Mouse (Mus musculus) ovary, postnatal 14 days (tissue): ENCODE data around the gene Tacr2.

ENCODE experiments used
- DNase-seq: peaks from one replicate; pipeline ENCODE4 v3.0.0; 2022; ENCODE audit warnings: low spot score

Gene Tacr2

GRCm38 (mm10) chr10:62300006-62300827 is 48.0 kb downstream of the Tacr2 start:
- no peak for DNase-seq

DNA sequence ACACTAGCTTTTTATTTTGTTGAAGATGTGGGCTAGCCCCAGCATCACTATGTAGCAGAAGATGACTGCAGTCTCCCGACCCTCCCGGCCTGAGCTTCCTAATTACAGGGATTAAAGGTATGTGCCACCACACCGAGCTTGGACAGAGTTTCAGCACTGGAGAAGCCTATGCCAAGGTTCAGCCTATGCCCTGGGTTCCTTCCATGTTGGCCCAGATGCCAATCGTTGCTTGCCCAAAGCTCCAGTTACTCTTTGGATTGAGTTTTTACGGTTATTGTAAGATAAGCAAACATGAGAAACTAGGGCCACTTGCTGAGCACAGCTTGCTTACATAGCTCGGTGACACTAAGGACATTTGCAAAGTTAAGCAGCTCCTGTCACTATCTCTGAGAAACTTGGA is 52.9 kb downstream of the Tacr2 start:
- DNase-seq, result no peak

- no peak for DNase-seq
Observed at GRCm38 (mm10) chr10:62306483-62306882, 54.2 kb downstream of the Tacr2 start.

- DNase-seq, result no peak
Observed at GRCm38 (mm10) chr10:62308896-62309491, 56.8 kb downstream of the Tacr2 start.

DNA sequence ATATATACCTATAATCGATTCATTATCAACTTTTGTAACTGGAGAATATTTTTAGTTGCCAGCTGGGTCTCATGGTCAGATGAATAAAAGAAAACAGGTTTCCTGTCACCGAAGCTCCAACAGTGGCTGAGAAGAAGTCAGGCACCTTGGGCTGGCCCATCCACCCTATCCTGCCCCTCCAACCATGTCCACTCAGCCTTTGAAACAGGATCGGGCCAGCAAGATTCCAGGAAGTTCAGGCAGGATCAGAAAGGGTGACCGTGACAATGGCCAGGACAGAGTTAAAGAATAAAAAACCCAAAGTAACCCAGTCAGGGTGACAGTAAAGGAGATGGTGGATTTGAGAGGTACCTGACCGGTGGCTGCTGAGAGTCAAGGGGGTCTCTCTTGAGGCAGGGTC is 57.4 kb downstream of the Tacr2 start:
- no peak for DNase-seq

DNA sequence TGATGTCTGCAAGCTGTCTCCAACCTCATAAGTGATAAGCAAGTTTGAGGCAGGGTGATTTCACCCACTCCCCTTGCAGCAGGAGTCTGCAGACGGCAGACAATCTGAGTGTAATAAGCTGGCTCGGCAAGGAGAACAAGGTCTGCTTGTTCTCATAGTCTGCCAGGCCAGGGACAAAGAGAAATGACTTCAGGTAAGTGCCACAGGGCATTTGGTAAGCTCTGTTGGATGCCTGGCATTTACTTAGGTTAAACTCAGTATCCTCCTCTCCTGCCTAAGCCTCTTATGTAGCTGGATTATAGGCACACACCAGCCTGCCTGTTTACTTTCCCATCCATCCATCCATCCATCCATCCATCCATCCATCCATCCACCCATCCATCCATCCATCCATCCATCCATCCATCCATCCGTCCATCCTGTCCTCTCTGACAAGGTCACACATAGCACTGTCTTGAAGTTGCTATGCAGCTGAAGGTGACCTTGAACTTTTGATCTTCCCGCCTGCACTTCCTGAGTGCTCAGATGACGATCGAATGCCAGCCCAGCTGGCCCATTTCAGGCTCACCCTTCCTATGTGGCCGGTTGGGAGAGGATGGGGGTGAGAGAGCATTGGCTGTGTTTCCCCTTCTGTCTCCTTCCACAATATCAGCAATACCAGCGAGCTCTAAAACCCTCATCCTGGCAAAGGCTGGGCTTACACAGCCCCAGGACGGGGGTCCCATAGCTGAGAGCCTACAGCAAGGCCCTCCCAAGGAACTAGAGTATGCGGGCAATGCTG is 58.2 kb downstream of the Tacr2 start:
- DNase-seq, result no peak

DNA sequence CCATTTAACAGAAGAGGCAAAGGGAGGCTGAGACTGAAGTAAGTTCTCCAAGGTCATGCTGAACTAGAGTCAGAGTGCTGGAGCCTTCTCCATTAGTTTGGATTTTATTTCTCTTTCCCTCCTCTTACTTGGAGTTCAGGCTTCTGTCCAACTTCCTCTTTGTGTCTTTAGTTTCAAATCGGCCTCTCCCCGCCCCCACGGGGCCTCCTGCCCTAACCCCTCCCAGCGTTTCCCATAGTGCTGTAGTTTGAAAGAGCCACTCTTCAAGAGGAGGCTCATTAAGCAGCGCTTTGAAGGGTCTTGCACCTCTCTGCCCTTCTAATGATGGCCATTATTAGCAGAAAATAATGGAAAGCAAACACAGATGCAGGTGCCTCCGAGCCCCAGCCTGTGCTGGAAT is 59.2 kb downstream of the Tacr2 start:
- peak; percentile 28 for DNase-seq

DNA sequence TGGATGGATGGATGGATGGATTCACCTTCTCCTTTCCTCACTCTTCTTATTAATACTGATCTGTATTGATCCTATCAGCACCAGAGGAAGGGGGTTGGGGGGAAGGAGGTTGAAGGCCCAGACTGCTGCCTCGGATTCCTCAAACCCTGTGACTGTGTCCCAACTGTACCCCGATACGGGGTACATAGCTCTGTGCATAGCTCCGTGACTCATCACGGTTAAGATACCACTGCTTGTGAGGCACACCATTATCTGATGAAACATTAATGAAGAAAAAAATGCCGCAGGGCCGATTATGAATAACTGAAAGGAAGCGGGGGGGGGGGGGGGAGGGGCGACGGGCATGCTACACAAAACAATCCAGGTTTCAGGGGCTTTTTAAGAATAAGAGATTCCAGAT is 60.9 kb downstream of the Tacr2 start:
- no peak for DNase-seq

DNA sequence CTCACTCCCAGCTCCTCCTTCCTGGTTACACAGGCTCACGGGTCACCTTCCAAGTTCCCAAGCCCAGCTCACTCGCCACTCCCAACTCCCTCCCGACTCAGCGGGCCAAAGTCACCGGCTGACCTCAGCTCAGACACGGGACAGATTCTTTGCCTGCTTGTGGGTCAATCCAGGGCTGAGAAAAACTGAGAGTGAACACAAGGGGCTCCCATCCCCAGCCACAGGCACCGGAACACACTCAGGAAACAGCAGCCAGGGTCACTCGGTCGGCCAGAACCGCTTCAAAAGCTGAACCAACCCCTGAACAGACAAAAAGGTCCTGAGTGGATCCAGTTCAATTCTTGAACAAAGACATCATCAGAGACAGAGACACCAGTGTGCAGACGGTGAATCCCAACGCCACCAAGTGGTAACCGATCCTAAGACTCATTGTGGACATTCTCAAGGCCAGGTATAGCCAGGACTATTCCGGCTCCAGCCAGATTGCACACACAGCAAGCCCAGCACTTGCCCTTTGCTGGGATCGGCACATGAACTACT is 61.7 kb downstream of the Tacr2 start:
- no peak for DNase-seq
